Mouse (Mus musculus) stomach, postnatal 0 days (tissue): Measurements from ENCODE around the gene Hspbap1.

Experiments used
- CTCF ChIP-seq: IDR thresholded peaks from 2 replicates; pipeline ENCODE4 v1.5.1; 2016; ENCODE audit warnings: antibody characterized with exemption, low read depth, mild to moderate bottlenecking, moderate library complexity
- EP300 ChIP-seq: optimal IDR thresholded peaks from 2 replicates; pipeline ENCODE3; 2016; ENCODE audit warnings: antibody characterized with exemption

GRCm38 (mm10) chr16:35740357-35740756 lies 29.8 kb upstream of the Hspbap1 start:
- TF ChIP-seq EP300, result no peak
- no peak for TF ChIP-seq CTCF
